Mouse (Mus musculus): ENCODE measurements at regions not wholly inside any gene's neighbourhood (a gene's known extent, or its start where the extent isn't known, plus 50 kb on each side); places are given as distances from the start of the nearest gene placed in this dataset.

DNA sequence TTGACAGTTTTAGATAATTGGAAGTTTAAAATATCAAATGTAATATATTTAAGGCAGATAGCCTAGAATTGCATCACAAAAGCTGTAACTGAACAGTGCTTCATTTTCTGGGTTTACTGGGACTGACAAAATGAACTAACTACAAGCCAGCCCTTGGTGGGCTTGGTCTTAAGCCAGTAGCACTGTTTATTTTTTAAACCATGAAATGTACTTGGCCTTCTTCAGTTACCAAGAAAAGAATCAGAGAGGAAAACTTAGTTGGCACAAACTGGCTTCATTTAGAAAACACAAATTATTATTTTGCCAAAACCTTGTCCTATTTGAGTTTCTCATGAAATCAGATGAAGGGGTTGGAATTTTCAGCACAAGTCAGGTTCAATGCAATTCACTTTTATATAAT is 989.8 kb upstream of the Zeb2 start:
- TF ChIP-seq POLR2A (IDR thresholded peaks at IDR 0.05; ENCODE audit: low read depth, low read length) (no peak), CTCF (IDR thresholded peaks at IDR 0.05; ENCODE audit: extremely low read depth, insufficient read depth, insufficient read length, insufficient replicate concordance) (no peak)
